Mouse (Mus musculus) CH12.LX (cell line): ENCODE measurements around the gene Cybrd1. TPM values are rescaled to one million over a fixed set of nuclear protein-coding genes. Genes with fewer than 3 reads are reported as not detected.

Experiments
- DNase-seq: peaks from one replicate; pipeline ENCODE4 v3.0.0-alpha.2; 2013; ENCODE audit errors: extremely low read depth
- H3K27ac ChIP-seq: 2 replicates; pipeline ENCODE4 v1.5.1; 2012; ENCODE audit warnings: low read depth, mild to moderate bottlenecking, control low read depth, moderate library complexity; ENCODE audit not compliant: insufficient read depth
- H3K27me3 ChIP-seq: replicated peaks from 2 replicates; pipeline ENCODE3; 2012; ENCODE audit warnings: inconsistent platforms
- H3K36me3 ChIP-seq, 2 experiments: replicated peaks in 1 of 2; 2 replicates each; pipeline versions ENCODE3 to v1.6.1; 2012; ENCODE audit warnings: inconsistent platforms in 1 of 2, low read length in 1 of 2, mild to moderate bottlenecking in 1 of 2, mixed read lengths in 1 of 2, moderate library complexity in 1 of 2; ENCODE audit not compliant: control insufficient read depth in 1 of 2, insufficient read depth in 1 of 2
- H3K4me1 ChIP-seq, 2 experiments: 2 replicates each; pipeline ENCODE4 v1.6.1; 2012; ENCODE audit warnings: inconsistent platforms in 1 of 2, moderate library complexity in 1 of 2; ENCODE audit not compliant: insufficient read depth in 2 of 2, control insufficient read depth in 1 of 2
- H3K4me2 ChIP-seq: 2 replicates; pipeline ENCODE4 v1.6.1; 2012; ENCODE audit warnings: low read depth, mild to moderate bottlenecking, control low read depth; ENCODE audit not compliant: poor library complexity, insufficient read depth, severe bottlenecking
- H3K4me3 ChIP-seq, 3 experiments: fragments of 150-350 bp in 1 of 3; sonication (generic) in 1 of 3; replicated peaks in 1 of 3; 2 replicates each; pipeline versions ENCODE3 to v1.5.1; 2011 to 2012; ENCODE audit warnings: low read depth in 2 of 3, low read length in 2 of 3, mild to moderate bottlenecking in 2 of 3, moderate library complexity in 2 of 3, control low read depth in 1 of 3, improper control_type of control experiment in 1 of 3, inconsistent platforms in 1 of 3, mixed read lengths in 1 of 3; ENCODE audit not compliant: poor library complexity in 1 of 3
- H3K79me2 ChIP-seq: replicated peaks from 2 replicates; pipeline ENCODE4 v1.6.1; 2012; ENCODE audit warnings: mild to moderate bottlenecking, moderate library complexity; ENCODE audit not compliant: control insufficient read depth, poor library complexity, insufficient read depth, severe bottlenecking; ENCODE audit errors: extremely low read depth
- H3K9ac ChIP-seq: 2 replicates; pipeline ENCODE4 v1.6.1; 2012; ENCODE audit warnings: low read depth, mild to moderate bottlenecking, control low read depth, moderate library complexity; ENCODE audit not compliant: insufficient read depth
- H3K9me3 ChIP-seq: replicated peaks from 2 replicates; pipeline ENCODE3; 2012; ENCODE audit warnings: low read length, inconsistent platforms, mixed read lengths
- CHD2 ChIP-seq: IDR thresholded peaks from 2 replicates; pipeline ENCODE4 v1.6.1; 2011; ENCODE audit warnings: low read length, improper control_type of control experiment
- CTCF ChIP-seq, 2 experiments: IDR thresholded peaks in 1 of 2; conservative IDR thresholded peaks in 1 of 2; 2 replicates each; pipeline ENCODE4 v1.5.1; 2011 to 2012; ENCODE audit warnings: low read depth in 2 of 2, low read length in 2 of 2, improper control_type of control experiment in 1 of 2, inconsistent platforms in 1 of 2, mild to moderate bottlenecking in 1 of 2, moderate library complexity in 1 of 2
- ETS1 ChIP-seq: conservative IDR thresholded peaks from 2 replicates; pipeline ENCODE4 v1.6.1; 2012; ENCODE audit warnings: low read depth, mild to moderate bottlenecking, inconsistent platforms, low read length, improper control_type of control experiment, moderate library complexity
- JUN ChIP-seq: IDR thresholded peaks from 2 replicates; pipeline ENCODE4 v1.6.1; 2011; ENCODE audit warnings: low read depth, mild to moderate bottlenecking, low read length, improper control_type of control experiment, moderate library complexity; ENCODE audit not compliant: insufficient read depth
- MEF2A ChIP-seq: IDR thresholded peaks from 2 replicates; pipeline ENCODE4 v1.6.1; 2014; ENCODE audit warnings: low read depth, mild to moderate bottlenecking, inconsistent platforms, low read length, improper control_type of control experiment, borderline replicate concordance
- MXI1 ChIP-seq: IDR thresholded peaks from 2 replicates; pipeline ENCODE4 v1.6.1; 2011; ENCODE audit warnings: mild to moderate bottlenecking, low read depth, low read length, improper control_type of control experiment
- POLR2A ChIP-seq: IDR thresholded peaks from 2 replicates; pipeline ENCODE4 v1.6.1; 2011; ENCODE audit warnings: low read depth, mild to moderate bottlenecking, improper control_type of control experiment, low read length
- RAD21 ChIP-seq: IDR thresholded peaks from 2 replicates; pipeline ENCODE4 v1.6.1; 2011; ENCODE audit warnings: low read depth, mild to moderate bottlenecking, low read length, improper control_type of control experiment, moderate library complexity
- SIN3A ChIP-seq: IDR thresholded peaks from 2 replicates; pipeline ENCODE4 v1.6.1; 2012; ENCODE audit warnings: low read length, improper control_type of control experiment, inconsistent platforms
- USF2 ChIP-seq: conservative IDR thresholded peaks from 2 replicates; pipeline ENCODE4 v1.6.1; 2011; ENCODE audit warnings: low read depth, low read length, improper control_type of control experiment
- ZC3H11A ChIP-seq: IDR thresholded peaks from 2 replicates; pipeline ENCODE4 v1.6.1; 2012; ENCODE audit warnings: low read depth, mild to moderate bottlenecking, inconsistent platforms, low read length, improper control_type of control experiment
- ZKSCAN1 ChIP-seq: IDR thresholded peaks from 2 replicates; pipeline ENCODE4 v1.6.1; 2012; ENCODE audit warnings: low read depth, inconsistent platforms, low read length, improper control_type of control experiment, borderline replicate concordance
- dilution Hi-C: fragments of 300-500 bp; cut with MboI; formaldehyde crosslinking; loops from 2 replicates; pipeline ENCODE4 v1.14.3; 2020; ENCODE audit warnings: low sequenced_read_pairs; ENCODE audit not compliant: extremely low pct_unique_long_range_greater_than_20kb, extremely low pct_ligation_motif_present
- in situ Hi-C: fragments of 300-500 bp; cut with MboI; formaldehyde crosslinking; loops from 3 replicates; pipeline ENCODE4 v1.14.3; 2019; ENCODE audit warnings: low sequenced_read_pairs, low pct_ligation_motif_present, low pct_unique_long_range_greater_than_20kb, mixed read lengths
- polyA plus RNA-seq: library from polyadenylated mRNA; unstranded; fragments of >175 nt; gene quantifications from 2 replicates; pipeline ENCODE4 v1.2.1, GENCODE M21; 2012; ENCODE audit warnings: low read depth; ENCODE audit not compliant: insufficient read length
- total RNA-seq, 2 experiments: library from RNA; depleted of rRNA; stranded (reverse); fragments of 300-350 nt in 1 of 2; fragments of >200 nt in 1 of 2; gene quantifications; 2 replicates each; pipeline ENCODE4 v1.2.3; 2012 to 2014

Gene Cybrd1
- total and polyA plus RNA-seq, 3 experiments, result not detected

DNA sequence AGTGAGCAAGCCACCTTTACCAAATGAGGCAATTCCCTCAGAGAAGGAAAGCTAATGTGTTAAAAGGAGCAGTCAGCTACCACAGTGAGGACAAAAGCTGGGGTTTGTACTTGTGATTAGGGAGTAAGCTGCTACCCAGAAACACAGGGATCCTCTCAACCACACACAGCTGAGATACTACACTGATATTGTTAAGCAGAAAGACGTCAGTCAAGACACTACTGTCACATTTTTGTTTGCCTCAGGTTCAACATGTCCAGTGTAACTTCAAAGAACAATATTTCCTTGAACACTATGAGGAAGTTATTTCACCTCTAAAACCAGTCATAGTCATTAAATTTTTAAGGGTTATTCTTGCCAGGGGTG is 59.5 kb downstream of the Cybrd1 start:
- no peaks in the 10 kb centered on the region for H3K27me3 ChIP-seq
- no peak overlapping the region for H3K4me3 ChIP-seq
- no peak overlapping the region for H3K9ac ChIP-seq
- TF ChIP-seq CHD2 (no peak), MEF2A (no peak), CTCF (conservative IDR thresholded peaks at IDR 0.05 in 1 of 2, IDR thresholded peaks at IDR 0.05 in 1 of 2; ENCODE audit: low read depth in 2 of 2, low read length in 2 of 2) (no peak), POLR2A (no peak), USF2 (no peak)
- TF ChIP-seq, all 38 proteins: peak for 0
- Histone ChIP-seq H3K27ac (no peak overlapping the region), H3K4me2 (no peak overlapping the region), H3K79me2 (no peaks in the 10 kb centered on the region), H3K9me3 (no peaks in the 10 kb centered on the region), H3K36me3 (no peaks in the 10 kb centered on the region), H3K4me1 (peaks cover 0 to 16% of the 10 kb centered on the region in 2 experiments; a peak in 2 of 4 replicates)
- DNase-seq, result no peak
- dilution Hi-C loops, result no loop called here
- in situ Hi-C loops, result no loop called here

DNA sequence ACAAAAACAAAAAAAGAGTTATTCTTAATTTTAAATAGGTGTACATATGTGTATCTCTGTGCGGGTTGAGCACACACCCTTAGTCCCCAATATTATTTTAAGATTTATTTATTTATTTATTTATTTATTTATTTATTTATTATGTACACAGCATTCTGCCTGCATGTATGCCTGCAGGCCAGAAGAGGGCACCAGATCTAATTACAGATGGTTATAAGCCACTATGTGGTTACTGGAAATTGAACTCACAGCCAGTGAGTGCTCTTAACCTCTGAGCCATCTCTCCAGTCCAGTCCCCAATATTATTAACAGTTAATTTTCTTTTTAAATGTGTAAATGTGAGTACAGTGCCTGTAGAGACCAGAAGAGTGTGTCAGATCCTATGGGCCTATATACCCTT is 60.0 kb downstream of the Cybrd1 start:
- TF ChIP-seq JUN (no peak), ZKSCAN1 (no peak), SIN3A (no peak)
- in situ Hi-C loops, result no loop called here
- no peak overlapping the region for H3K4me3 ChIP-seq
- no peaks in the 10 kb centered on the region for H3K9me3 ChIP-seq
- no peaks in the 10 kb centered on the region for H3K27me3 ChIP-seq
- H3K79me2 ChIP-seq, result no peaks in the 10 kb centered on the region
- no peak overlapping the region for H3K27ac ChIP-seq
- H3K4me1 ChIP-seq, result peaks cover 0 to 16% of the 10 kb centered on the region in 2 experiments; a peak in 2 of 4 replicates
- dilution Hi-C loops, result no loop called here
- H3K9ac ChIP-seq, result no peak overlapping the region
- H3K36me3 ChIP-seq, result no peaks in the 10 kb centered on the region
- H3K4me2 ChIP-seq, result no peak overlapping the region
- no peak for DNase-seq

DNA sequence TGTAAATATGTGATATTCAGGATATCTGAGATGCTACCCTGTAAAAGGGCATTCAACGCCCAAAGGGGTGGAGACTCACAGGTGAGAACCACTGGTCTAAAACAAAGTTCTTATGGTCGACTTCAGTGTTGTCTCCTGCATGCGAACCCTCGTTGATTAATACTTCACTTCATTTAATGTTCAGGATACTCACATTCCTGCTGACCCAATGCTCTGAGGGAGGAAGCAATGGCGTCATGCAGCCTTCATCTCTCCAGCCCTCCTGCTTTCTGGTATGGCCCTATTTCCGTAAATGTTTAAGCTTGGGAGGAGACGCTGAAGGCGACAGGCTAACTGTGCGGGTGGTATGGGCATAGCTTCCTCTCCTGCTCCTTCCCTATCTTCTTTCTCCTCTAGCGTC is 62.0 kb downstream of the Cybrd1 start:
- DNase-seq, result no peak
- Histone ChIP-seq H3K27me3 (no peaks in the 10 kb centered on the region), H3K27ac (no peak overlapping the region), H3K36me3 (no peaks in the 10 kb centered on the region), H3K4me3 (no peak overlapping the region), H3K79me2 (no peaks in the 10 kb centered on the region), H3K4me2 (no peak overlapping the region), H3K4me1 (peaks cover 0 to 13% of the 10 kb centered on the region in 2 experiments; a peak in 2 of 4 replicates), H3K9me3 (no peaks in the 10 kb centered on the region), H3K9ac (no peak overlapping the region)
- in situ Hi-C loops, result no loop called here
- no peak for TF ChIP-seq ZC3H11A
- no peak for TF ChIP-seq ETS1
- no peak for TF ChIP-seq MXI1
- TF ChIP-seq RAD21, result no peak
- dilution Hi-C loops, result no loop called here
